Mouse (Mus musculus) cerebellum, adult 9-10 months (tissue): ENCODE data around the gene Ccdc162.
"Not testable (repeated sequence)": the region's sequence is repeated elsewhere in the genome, so short reads cannot be mapped to it uniquely, and the experiment has no call there.

ENCODE experiments used
- DNase-seq: peaks from one replicate; pipeline ENCODE4 v3.0.0; 2022

Gene Ccdc162

GRCm38 (mm10) chr10:41690978-41691377 is 25.5 kb downstream of the Ccdc162 start:
- no peak for DNase-seq

DNA sequence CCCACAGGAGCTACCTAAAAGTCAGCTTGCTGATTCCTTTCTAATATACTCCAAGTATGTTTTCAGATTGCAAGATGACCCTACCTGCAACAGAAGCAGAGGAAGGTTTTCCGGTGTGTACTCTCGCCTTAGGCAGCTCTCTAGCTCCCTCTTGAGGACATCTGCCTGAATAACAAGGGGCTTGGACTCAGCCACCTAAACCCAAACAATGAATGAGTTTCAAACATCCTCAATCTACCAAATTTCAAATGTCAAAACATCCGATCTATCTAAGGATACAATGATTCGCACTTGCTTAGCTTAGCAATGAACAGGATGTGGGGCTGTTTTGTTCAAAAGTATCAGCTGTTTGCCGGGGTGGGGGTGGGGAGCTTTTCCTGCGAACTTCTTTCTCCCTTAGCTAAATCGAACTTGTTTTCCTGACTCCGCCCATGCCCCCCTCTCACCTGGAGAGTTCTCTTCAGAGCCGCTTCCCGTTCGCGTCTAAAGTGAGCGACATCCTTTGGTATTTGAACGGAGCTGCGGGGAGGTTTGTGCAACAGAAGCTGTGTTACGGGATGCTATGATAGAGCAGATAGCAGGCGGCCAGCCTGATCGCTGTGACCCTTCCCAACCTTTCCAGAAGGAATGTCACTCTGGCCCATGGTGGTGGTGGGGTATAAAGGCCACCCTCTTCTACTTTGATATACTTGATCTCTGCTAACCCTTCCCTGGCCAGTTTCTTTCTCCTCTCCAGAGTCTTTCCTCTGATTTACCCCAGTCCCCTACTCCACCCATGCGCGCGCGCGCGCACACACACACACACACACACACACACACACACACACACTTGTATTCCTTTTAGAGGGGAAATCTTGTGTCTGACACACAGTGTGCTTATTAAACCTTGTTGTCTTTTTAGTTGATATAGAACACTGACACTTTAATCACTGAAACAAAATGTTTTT is 26.2 kb downstream of the Ccdc162 start:
- DNase-seq, result peak; percentile 76

- no peak for DNase-seq
Observed at GRCm38 (mm10) chr10:41684548-41684996, 31.9 kb downstream of the Ccdc162 start.

GRCm38 (mm10) chr10:41682546-41683393 is 33.7 kb downstream of the Ccdc162 start:
- peak; percentile 91 for DNase-seq

DNA sequence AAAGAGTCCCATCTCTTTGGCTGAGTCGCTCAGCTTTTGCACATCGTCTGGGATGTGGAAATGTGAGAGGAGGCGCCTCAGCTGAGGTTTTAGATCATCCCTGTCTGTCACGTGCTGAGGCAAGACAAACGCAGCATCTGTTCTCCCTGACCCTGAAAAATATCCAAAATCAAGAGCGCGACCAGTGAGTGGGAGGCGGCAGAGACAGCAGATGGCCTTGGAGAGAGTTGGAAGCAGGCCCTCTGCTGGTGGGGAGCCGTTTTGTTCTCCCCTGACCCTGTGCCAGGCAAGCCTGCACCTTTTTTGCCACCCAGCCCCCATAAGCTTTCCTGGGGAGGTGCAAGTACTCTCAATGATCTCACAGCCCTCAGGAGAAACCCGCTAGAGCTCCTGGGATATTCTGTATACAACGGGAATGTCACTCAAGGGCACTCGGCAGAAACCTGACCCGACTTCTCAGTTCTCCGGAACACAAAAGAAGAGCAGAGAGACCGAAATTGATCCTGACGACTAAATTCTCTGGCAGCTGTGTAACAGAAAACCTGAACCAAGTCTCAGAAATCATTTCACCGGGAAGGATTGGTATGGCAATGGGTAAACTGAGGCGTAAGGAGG is 37.6 kb downstream of the Ccdc162 start:
- peak; percentile 97 for DNase-seq

- peak; percentile 39 for DNase-seq
Observed at GRCm38 (mm10) chr10:41677396-41677795, 39.0 kb downstream of the Ccdc162 start.

- no peak for DNase-seq
Observed at GRCm38 (mm10) chr10:41676661-41677061, 39.8 kb downstream of the Ccdc162 start.

DNA sequence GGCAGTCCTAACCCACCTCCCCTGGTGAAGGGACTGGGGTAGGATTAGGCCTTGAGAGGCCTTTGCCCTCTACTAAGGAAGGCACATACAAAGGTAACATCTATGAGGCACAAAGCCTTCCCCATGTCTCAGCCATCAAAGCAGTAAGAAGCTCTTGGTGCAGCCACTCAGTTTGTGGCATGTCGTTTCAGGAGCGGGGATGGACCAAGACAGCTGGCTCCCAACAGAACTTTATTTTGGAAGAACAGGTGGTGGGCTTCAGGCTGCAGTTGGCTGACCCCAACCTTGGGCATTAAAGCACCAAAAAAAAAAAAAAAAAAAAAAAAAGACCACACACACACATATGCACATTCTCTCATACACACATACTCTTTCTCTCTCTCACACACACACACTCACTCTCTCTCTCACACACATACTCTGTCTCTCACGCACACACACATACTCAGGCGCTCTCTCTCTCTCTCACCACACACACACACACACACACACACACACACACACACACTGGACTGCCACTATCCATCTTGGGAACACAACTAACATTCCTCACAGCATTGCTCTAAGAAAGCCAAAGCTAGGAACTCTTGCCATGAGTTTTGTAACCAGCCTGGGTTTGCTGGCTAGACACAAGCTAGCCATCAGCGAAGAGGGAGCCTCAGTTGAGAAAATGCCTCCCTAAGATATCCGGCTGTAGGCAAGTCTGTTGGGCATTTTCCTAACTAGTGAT is 40.4 kb downstream of the Ccdc162 start:
- no peak for DNase-seq

- DNase-seq, result no peak
Observed at GRCm38 (mm10) chr10:41675243-41675642, 41.2 kb downstream of the Ccdc162 start.

GRCm38 (mm10) chr10:41674362-41674761 is 42.1 kb downstream of the Ccdc162 start:
- DNase-seq, result no peak

- DNase-seq, result no peak
Observed at GRCm38 (mm10) chr10:41670196-41670595, 46.2 kb downstream of the Ccdc162 start.

- no peak for DNase-seq
Observed at GRCm38 (mm10) chr10:41665498-41665897, 50.9 kb downstream of the Ccdc162 start.

- not testable (repeated sequence) for DNase-seq
Observed at GRCm38 (mm10) chr10:41659671-41660070, 56.8 kb downstream of the Ccdc162 start.

GRCm38 (mm10) chr10:41655684-41656083 is 60.8 kb downstream of the Ccdc162 start:
- DNase-seq, result not testable (repeated sequence)

DNA sequence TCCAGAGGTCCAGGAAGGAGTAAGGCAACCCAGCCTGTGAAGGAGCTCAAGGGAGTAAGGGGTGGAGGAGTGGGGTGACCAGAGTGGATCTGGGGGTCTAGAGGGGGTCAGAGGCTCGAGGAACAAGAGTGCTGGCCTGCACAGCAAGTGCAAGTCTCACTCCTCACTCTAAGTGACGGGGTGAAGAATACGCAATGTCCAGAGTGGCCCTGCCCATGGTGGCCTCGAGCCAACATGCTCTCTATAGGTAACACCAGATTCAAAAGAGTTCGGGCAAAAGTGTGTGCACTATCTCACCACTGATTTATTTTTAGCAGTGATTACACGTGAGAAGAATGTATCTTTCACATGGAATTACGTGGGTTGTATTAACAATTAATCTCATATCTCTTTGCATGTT is 63.4 kb downstream of the Ccdc162 start:
- no peak for DNase-seq

- no peak for DNase-seq
Observed at GRCm38 (mm10) chr10:41652094-41652775, 64.2 kb downstream of the Ccdc162 start.

DNA sequence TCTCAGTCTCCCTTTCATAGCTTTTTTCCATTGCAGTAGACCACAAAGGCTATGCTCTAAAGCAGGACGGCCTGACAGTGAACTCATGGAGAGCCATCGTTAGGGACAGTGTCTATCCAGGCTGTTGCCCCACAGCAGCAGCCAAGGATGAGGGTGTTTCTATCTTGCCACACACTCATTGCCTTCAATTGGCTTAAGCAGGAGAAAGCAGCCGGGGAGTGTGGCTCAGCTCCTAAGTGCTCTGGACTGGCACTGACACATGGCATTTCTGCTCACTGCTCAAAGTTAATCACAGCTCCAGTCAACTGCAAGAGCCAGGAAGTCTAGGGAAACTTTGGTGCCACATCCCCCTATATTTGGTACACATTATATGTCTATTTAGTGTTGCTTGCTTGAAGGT is 64.9 kb downstream of the Ccdc162 start:
- DNase-seq, result no peak

DNA sequence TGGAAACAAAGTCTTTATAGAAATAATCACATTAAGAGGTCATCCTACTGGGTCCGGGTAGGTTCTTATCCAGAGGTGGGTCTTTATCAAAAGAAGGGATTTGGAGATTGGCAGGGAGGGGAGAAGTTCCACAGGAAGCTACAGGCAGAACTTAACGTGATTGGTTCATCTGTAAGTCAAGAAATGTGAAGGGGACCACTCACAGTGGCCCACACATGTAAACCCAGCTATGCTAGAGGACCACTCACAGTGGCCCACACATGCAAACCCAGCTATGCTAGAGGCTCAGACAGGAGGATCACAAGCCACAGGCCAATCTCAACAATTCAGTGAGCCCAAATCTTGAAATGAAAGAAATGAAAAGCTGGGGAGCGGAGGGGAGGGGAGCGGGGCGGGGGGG is 67.2 kb downstream of the Ccdc162 start:
- DNase-seq, result no peak

GRCm38 (mm10) chr10:41638776-41639175 is 77.7 kb downstream of the Ccdc162 start:
- DNase-seq, result no peak

DNA sequence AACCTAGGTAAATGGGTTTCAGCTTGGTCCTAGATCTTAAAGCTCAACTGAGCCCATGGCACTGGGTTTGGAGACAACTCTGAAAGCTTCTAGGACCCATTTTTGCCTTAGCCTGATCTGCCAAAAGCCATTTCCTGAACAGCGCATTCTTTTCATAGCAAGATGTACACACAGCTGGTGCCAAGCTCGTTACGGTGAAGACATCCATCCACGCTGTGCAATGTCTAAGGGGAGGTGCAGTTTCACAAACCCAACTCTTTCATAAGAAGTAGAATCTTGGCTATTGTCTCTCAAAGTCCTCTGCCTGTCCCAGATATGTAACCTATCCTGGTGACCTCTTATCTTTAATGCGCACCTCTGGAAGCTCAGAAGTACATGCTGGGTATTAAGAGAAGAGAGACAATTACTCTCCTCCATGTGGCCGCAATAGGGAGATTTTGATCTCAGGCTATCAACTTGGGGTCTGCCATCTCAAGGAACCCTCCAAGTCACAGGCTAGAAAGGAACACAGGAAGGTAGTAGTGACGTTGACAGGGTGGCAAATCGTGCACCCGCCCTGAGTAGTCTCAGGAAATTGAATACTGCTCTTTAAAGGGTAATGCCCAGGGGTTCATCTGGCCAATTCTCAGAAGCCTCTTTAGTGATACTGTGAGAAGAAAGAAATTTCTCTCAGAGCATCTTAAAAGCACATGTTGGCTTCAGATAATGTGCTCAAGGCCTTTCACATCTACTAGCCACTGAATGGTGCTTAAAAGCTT is 81.0 kb downstream of the Ccdc162 start:
- no peak for DNase-seq

DNA sequence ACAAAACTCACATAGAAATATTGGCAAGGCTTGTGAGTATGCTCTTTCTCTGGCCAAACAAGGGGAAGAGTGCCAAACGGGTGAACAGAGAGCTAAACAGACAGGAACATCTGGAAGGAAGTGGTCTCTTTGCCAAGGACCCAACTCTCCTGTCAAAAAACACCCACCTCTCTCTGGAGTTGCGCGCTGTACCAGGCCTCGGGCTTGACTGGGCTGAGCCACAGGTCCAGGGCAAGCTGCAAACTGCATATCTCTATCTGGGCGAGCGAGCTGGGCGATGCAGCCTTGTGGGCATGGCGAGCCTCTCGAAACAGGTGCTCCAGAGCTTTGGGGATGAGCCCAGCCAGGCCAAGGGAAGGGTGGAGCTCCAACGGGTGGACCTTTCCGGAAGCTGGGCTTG is 82.6 kb downstream of the Ccdc162 start:
- no peak for DNase-seq
